Mouse (Mus musculus) brain, adult 2 months (tissue): Measurements from ENCODE around the gene Atp6v0c.
A peak's percentile ranks its signal among the peaks of the same experiment; 100 is the strongest.

Experiments
- DNase-seq: peaks from one replicate; pipeline ENCODE4 v3.0.0; 2011; ENCODE audit warnings: low read depth, low spot score

Atp6v0c gene

DNA sequence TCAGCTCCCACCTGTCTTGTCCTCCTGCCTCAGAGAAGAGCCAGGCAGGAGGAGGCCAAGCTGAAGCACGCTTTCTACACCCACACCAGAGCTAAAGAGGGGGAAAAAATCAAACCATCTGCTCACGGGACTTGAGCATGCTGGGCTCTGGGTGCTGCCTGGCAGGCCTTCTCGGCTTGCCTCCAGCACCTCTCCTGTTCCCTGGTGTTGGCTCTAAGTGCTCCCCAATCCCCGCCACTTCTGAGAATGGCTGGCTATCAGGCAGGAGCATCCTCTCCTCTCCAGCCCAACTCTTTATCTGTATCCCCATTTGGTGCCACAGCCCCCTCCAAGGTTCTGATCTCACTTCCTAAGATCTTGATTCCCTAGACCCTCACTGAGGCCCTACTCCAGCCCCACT lies 29.8 kb upstream of the Atp6v0c start:
- peak; percentile 94 for DNase-seq

DNA sequence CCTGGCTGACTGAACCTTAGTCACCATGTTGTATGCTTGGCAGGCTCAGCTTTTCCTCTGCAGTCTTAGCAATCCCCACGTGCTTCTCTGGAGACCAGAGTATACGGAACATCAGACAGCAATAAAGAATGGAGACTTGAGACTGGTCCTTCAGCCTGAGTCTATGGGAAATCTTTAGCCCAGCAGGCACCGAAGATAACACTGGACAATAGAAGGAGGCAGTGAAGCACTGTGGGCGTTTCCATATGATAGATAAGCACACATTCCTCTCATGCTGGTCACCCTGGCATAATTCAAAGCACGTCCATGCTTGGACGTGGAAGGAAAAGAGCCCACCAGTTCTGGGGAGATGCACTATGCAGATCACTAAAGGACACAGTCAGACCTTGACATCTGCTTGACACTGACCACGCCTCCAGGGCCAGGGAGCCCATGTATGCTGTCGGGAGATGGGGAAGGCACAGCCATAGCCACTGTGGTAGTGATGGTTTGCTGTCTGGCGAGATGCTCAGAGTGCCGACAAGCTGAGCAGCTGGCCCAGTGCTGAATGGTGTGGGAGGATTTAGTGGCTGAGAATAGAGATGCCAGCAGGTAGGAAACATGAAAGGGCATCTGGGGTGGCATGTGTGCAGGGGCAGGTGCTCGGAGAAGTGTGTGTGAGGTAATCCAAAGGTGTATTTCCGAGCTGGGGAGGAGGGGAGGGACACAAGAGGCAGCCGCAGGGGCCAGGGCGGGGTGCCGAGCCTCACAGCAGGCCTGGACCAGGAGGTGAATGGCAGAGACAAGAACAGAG lies 27.7 kb upstream of the Atp6v0c start:
- peak; percentile 88 for DNase-seq

DNA sequence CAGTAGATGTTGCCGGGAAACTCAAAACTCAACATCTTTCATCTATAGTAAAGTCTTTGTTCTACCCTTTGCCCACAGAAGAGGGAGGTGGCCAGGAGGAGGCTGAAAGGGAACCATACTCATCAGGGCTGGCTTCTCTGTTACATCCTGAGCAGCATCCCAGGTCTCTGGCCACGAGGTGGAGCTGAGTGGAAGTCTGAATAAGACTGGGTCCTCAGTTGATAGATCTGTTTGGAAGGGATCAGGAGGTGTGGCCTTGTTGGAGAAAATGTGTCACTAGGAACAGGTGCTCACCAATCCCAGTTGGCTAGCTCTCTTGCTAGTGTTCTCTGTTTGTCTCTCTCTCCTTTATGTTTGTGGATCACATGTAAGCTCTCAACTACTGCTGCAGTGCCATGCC lies 25.8 kb upstream of the Atp6v0c start:
- no peak for DNase-seq

DNA sequence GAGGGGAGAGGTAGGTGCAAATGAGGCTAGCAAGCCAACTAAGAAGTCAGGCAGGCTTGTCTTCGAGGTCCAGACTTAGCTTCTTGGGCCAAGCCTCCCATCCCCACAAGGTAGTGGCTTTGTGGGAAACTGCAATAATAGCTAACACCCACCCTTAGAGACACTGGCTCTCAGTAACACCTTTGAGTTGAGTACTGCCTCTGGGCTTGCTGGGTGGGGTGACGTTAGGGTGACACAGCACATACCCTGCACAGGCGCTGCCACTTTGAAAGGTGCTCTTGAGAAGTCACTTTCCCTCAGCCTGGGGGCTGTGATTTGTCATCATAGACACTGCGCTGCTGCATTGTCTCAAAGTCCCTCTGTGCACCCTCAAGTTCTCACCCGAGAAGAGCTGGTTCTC lies 24.3 kb upstream of the Atp6v0c start:
- no peak for DNase-seq

DNA sequence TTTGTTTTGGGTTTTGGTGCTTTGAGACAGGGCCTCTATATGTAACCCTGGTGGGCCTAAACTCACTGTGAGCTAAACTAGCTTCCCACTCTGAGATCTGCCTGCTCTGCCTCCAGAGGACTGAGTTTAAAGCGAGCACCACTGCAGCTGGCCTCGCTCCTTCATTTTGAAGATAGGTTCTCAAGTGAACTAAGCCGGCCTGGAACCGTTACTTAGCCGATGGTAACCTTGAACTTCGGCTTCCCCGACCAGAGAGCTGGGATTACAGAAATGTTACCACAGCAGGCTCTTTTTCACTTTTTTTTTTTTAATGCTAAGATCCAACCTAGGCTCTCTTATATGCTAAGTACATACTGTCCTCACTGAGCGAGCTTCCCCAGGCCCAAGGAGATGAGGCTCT lies 23.8 kb upstream of the Atp6v0c start:
- DNase-seq: no peak

DNA sequence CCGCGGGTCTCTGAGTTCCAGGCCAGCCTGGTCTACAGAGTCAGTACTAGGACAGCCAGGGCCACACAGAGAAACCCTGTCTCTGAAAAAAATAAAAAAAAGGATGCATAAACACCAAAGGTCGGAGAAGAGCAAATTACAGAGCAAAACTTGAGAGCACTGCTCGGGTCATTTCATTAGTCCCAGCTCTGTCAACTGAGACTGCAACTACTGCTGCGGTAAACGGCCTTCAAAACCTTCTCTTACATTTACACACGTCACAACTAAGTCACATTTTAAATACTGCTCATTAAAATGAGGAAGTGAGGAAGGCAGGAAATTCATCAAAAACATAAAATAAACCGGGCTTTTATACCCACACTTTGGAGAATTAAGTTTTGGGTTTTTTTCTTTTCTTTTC lies 23.3 kb upstream of the Atp6v0c start:
- DNase-seq: no peak

DNA sequence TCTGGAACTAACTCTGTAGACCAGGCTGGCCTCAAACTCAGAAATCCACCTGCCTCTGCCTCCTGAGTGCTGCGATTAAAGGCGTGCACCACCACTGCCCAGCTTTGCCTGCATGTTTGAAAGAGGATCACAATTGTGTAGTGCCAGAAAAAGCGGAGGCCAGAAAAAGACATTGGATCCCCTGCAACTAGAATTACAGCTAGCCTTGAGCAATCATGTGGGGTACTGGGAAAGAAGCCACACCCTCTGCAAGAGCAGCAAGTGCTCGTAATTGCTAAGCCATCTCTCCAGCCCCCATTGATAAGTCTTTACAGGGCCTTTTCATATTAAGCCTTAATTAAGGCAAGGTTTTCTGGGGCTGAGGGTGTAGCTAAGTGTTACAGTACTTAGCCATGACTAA lies 22.0 kb upstream of the Atp6v0c start:
- peak; percentile 60 for DNase-seq

DNA sequence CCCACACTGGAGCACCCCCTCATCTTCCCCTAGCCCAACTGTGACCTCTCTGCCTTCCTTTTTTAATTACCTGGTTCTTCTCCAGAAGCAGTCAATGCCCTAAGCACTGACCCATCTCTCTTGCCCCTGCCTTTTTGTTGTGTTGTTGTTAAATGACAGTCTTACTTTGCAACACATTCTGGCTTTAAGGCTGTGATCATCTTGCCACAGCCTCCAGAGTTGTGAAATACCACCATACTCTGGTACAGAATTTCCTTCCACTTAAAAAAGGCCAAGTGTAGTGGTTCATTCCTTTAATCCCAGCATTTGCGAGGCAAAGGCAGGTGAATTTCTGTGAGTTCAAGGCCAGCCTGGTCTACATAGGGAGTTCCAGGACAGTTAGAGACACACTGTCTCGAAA lies 21.4 kb upstream of the Atp6v0c start:
- DNase-seq: no peak

DNA sequence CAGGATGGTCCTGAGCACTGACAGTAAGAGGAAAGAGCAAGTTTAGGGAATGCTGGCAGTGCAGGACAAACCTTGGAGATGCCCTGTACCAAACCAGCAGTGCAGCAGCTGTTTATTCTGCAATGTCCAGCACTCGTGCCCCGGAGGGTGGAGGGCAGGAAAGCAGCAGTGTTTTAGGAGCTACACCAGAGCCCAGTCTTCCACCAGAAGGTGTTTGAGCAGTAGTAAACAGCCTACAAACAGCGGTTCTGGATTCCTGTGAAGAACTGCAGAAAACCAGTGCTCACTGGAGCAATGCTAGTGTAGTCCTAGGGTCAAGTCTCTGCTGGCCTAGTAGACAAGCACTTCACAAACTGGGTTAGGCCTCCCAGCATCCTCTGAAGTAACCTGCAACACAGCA lies 4.8 kb upstream of the Atp6v0c start:
- no peak for DNase-seq

DNA sequence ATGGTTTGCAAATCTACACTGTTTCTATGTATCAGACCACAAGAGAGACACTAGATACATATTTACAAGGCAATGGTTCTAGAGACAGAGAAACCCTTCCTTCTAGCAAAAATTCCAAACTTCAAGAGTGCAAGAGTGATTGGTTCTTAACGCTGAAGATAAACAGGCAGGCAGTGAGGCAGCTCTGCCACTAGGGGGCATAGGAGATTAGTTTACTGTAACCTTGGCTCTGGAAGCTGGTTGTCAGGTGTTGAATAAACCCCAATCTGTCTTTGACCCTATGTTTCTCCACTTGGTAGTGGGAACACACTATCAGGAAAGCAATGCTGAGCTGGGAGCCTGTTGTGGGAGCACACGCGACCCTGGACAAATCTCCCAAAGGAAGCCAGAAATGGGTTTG lies 3.9 kb upstream of the Atp6v0c start:
- peak; percentile 88 for DNase-seq

DNA sequence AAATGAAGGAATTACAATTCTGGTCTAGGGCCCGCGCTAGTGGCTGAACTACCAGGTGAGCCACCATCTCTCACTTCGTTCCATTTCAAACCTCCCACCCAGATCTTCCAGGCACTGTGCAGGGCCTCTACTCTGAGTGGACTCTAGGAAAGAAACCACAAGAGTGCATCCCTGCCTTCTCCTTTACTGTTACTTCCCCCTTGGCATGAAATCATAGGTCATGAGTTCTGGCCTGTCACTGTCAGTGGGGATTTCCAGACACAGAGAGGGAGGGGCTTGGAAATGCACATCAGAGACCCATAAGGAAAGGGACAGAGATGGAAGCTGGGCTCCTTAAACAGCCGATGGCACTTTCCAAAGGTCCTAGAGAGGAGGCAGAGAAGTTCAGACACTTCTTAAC lies 2.2 kb upstream of the Atp6v0c start:
- no peak for DNase-seq

DNA sequence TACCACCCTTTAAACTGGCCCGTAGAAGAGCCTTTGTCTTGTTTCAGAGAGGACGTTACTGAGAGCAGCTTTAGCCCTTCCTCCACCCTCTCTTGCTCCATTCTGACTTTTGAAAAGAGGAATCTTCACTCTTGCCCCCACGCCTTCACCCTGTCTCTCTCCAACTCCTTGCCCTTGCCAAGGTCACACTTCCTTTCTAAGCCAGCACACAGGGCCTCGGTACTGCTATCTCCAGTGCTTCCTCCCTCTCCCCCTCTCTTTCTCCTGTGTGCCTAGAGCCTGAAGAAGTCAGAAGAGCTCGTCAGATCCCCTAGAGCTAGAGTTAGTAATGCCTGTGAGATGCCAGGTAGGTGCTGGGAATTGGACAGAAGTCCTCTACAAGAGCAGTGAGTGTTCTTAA lies 1.2 kb upstream of the Atp6v0c start:
- DNase-seq: no peak

DNA sequence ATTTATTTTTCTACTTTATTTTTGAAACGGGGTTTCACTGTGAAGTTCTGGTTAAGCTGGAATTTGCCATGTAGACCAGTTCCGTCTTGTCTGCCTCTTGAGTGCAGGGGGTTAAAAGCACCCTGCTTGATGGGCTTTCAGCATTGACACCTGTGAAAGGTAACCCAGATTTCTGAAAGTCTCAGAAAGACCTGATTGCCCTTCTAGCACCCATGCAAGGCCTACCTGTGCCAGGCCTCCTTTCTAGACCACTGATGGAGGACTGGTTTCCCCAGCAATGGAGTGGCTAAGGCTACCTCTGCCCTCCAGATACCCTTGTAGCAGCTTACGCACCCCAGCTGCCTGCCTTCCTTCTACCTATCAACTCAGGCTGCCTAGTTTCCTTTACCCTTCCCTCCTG lies 623 bp upstream of the Atp6v0c start:
- DNase-seq: no peak

DNA sequence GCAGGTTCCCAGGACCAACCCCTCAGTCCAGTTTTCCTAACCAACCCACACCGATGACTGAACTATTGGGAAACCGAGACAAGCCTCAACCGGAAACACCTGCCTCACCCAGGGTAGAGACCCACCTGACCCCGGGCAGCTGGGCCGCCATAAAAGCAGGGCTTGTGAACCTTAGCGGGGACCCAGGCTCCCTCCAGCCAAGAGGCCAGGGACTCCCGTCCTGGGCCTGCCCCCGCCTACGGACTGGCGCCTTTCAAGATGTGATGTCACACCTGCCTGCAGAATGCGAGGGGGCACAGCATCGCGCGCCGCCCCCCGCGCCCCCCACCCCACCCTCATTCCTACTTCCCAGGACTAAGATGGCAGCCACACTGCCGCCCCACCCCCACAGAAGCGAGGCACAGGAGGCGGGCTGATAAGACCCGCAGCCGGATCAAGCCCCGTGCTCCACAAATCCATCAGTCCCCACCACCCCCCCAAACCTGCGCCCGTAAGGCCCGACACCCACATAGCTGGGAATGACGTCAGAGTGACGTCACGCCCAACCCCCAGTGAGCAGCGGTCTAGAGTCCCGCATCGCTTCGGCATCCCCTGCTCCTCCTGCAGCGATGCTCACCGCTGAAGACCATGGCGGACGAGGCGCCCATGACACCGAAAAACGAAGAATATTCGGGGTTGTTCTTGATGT lies 768 bp downstream of the Atp6v0c start:
- DNase-seq: peak; percentile 85

DNA sequence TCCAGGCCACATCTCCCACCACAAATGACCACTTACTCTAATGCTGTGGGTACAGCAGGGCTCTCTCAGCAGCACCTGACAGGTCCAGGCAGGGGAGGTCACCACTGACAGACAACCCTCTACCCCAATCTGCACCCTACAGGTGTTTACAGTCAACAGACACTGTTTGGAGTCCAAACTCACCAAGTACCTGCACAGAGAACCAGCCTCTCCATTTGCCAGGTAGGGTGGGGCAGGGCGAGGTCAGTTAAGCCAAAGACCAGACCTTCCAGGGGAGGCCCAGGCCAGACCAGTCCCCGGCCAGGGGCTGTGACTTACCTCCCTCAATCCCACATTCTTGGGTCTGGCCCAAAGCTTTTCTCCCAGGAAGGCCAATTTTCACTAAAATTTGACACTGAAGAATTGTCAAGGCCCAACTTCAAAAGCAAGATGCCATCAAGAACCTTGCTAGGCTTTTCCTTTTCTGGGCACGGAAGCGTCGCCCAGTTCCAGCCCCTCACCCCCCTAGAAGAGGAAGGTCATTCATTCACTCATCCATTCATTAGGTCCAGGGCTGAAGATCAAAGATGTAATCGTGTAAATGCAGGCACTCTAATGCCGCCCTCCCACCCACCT lies 1.5 kb downstream of the Atp6v0c start:
- DNase-seq: no peak

DNA sequence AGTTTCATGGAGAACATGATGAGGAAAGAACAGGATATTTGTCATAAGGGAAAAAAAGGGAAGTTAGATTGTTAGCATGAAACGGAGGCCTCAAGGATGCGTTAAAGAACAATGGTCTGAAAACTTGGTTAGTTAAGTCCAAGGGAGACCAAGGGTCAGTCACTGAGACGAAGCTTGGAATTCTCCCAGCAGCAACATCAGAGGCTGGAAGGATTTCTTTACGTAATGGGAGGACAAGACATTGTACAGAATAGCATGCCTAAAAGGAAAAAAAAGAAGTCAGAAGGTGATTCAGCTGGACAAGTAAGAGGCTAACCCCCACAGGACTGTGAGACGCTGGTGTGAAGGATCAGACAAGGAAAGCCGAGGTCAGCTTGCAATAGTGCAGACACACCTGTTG lies 2.4 kb downstream of the Atp6v0c start:
- DNase-seq: no peak

DNA sequence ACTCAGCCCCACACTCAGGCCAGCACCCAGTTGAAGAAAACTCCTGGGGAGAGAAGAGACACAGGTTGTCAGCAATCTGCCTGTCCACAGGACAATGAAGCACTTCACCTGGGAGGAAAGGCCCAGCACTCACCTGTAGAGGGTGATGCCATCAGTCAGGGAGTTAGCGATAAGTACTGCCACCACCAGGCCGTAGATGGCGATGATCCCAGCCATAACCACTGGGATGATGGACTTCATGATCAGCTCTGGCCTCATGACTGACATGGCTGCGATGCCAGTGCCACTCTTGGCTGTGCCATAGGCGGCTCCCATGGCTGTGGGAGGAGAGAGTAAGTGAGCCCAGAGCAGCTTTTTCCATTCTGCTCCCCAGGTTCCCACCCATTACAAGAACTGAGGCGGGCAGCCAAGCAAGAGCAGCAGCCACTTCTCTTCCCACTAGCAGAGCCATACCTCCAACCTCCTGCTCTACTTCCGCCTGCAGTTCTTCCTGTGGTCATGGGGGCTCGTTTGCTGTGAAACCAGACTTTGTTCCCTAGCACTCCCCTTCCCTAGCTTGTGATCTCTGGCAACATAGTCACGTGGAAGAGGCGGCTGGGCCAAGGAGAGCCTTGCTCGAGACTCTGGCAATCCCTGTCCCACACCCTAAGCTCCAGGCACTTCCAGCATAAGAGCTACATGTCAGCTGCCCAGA lies 4.8 kb downstream of the Atp6v0c start:
- DNase-seq: peak; percentile 29

DNA sequence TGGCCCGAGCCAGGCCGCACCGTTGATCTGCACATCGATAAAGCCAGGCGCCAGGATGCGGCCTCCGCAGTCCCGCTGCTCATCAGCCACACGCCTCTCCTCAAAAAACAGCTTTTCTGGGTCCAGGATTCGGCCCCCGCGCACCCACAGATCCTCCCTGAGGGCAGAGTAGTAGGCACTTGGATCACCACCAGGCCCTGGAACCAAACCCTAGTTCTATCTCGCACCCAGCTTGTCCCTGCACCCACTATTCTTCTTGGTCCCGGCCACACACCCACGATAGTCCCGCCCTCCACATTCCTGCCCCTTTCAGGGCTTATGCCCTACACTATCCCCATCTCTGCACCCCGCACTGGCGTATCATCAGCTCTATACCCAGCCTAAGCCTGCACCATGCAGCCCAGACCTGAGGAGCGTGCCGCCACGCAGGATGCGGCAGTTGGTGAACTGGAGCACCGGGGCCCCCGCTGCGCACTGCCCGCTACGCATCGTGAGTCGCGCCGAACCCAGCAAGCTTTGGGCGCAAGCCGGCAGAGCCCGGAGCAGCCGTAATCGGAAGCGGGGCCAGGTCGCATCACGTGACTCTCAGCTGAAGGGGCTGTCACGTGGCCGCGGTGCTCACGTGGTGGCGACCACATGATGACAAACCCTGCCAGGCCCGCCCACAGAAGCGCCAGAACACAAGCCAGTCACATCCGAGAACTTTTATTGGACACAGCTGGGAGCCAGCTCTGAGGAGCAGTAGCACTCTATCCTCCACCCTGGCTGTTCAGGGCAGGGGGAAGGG lies 6.1 kb downstream of the Atp6v0c start, which contains the start of gene Amdhd2:
Gene Amdhd2, minus strand, starts transcription at position 591 of the 787 bp plus-strand sequence.
- DNase-seq: peak; percentile 98

DNA sequence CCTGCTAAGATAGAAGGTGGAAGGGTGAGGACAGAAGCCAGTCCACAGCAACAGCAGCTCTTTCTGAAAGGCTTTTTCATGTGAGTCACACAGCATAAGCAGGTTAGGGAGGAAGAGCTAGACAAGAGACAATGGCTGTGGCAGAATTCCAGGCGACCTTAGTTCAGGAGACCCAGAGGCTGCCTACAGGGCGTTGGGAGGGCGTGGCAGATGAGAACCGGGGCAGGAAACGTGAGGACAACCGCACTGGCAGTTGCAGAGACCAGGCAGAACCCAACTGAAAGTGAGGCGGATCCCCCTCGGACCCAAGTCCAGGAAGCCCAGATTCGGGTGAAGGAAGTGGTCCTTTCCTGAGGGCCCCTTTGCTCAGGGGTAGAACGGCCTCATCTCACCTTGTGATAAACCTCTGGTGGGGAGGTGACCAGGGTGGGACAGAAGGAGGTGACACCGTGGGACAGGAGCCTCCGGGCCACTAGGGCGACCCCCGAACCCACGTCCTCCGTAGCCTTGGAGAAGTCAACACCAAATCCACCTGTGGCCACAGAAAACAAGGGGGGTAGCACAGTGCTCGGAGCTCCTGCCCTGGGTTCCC lies 6.8 kb downstream of the Atp6v0c start:
- peak; percentile 39 for DNase-seq

DNA sequence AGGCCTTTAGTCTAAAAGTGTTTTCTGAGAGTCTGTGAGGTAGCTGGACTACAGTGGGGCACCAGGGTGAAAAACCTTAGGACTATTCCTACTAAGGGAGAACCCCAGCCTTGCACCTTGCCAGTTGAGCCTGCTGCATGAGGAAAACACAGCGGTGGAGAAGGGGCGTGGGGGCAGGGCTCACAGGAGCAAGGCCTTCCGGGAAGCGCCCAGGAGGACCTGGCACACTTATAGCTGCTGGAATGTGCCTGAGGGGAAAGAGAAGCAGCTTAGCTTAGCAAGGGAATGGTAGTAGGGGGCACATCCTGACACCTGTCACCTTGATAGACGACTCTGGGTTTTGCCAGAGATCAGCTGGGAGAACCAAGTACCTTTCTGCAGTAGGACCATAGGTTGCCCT lies 8.0 kb downstream of the Atp6v0c start:
- no peak for DNase-seq

DNA sequence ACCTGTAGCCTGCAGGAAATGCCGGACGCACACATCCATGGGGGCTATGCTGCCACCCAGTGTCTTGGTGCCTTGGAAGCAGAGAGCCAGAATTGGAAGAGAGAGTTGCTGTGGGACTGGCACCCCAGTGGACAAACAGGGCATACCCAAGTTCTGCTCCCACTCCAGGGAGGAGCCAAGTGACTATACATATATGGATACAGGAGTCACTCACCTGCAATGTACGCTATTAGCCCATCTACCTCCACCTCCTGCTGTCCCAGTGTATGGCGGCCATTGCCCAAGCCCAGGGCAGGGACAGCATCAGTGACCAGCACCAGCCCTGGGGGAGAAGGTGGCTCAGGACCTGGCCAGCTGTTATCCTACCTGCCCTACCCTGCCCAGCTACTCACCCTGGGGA lies 12.0 kb downstream of the Atp6v0c start:
- no peak for DNase-seq
